In genomic region chr6:7843726-7844411, GRCm38 (mm10) we compare ENCODE assay signal across 1 mouse cellular context.
TF ChIP-seq lines count a peak whose summit lies in the region.

No protein-coding gene starts in this region.

TF ChIP-seq in MEL, 35 proteins besides CTCF, POLR2A, EP300 and RAD21 (continued from another document):
- TF ChIP-seq NELFE (IDR thresholded peaks at IDR 0.05; ENCODE audit: low read depth, low read length), result no peak
- TF ChIP-seq ELF1 (IDR thresholded peaks at IDR 0.05; ENCODE audit: low read depth, low read length), result no peak
- TF ChIP-seq ZMIZ1 (IDR thresholded peaks at IDR 0.05; ENCODE audit: low read depth, low read length), result no peak
- no peak for TF ChIP-seq JUND (IDR thresholded peaks at IDR 0.05; ENCODE audit: low read depth, low read length)
- TF ChIP-seq MYB (IDR thresholded peaks at IDR 0.05; ENCODE audit: low read depth, low read length), result peak; percentile 35; the same call in 1 of the 2 replicates
- TF ChIP-seq MXI1 (IDR thresholded peaks at IDR 0.05; ENCODE audit: low read depth, low read length), result peak; percentile 51; the same call in 1 of the 2 replicates
- no peak for TF ChIP-seq ZKSCAN1 (IDR thresholded peaks at IDR 0.05; ENCODE audit: low read depth, low read length)
TF ChIP-seq in MEL: peak in this region for 12.
